Mouse (Mus musculus) MEL (cell line): ENCODE results near the gene Ccdc33. TPM values are rescaled to one million over a fixed set of nuclear protein-coding genes. Genes with fewer than 3 reads are reported as not detected.

Experiments used
- DNase-seq: peaks from one replicate; pipeline ENCODE4 v3.0.0; 2011; ENCODE audit warnings: low read depth, low spot score
- H3K27ac ChIP-seq: 2 replicates; pipeline ENCODE4 v1.5.1; 2012; ENCODE audit warnings: low read depth, mild to moderate bottlenecking, control low read depth, low read length, moderate library complexity; ENCODE audit not compliant: control insufficient read depth
- H3K27me3 ChIP-seq, 2 experiments: fragments of 150-350 bp in 1 of 2; sonication (generic) in 1 of 2; 2 replicates each; pipeline ENCODE4 v1.6.1; 2012; ENCODE audit warnings: low read length in 2 of 2, mild to moderate bottlenecking in 2 of 2, improper control_type of control experiment in 1 of 2, moderate library complexity in 1 of 2; ENCODE audit not compliant: insufficient read depth in 2 of 2, control insufficient read depth in 1 of 2
- H3K36me3 ChIP-seq, 2 experiments: 2 replicates each; pipeline ENCODE4 v1.6.1; 2012 to 2014; ENCODE audit warnings: low read length in 2 of 2, improper control_type of control experiment in 1 of 2, inconsistent platforms in 1 of 2, mild to moderate bottlenecking in 1 of 2; ENCODE audit not compliant: insufficient read depth in 2 of 2, control insufficient read depth in 1 of 2
- H3K4me1 ChIP-seq, 2 experiments: fragments of 150-350 bp in 1 of 2; sonication (generic) in 1 of 2; 2 replicates each; pipeline ENCODE4 v1.6.1; 2012; ENCODE audit warnings: low read length in 2 of 2, improper control_type of control experiment in 1 of 2, mild to moderate bottlenecking in 1 of 2; ENCODE audit not compliant: insufficient read depth in 2 of 2, control insufficient read depth in 1 of 2
- H3K4me3 ChIP-seq, 2 experiments: fragments of 150-350 bp in 1 of 2; sonication (generic) in 1 of 2; 2 replicates each; pipeline ENCODE4 v1.5.1; 2012; ENCODE audit warnings: low read depth in 2 of 2, low read length in 2 of 2, mild to moderate bottlenecking in 2 of 2, moderate library complexity in 2 of 2, control low read depth in 1 of 2, improper control_type of control experiment in 1 of 2; ENCODE audit not compliant: control insufficient read depth in 1 of 2, insufficient read depth in 1 of 2
- H3K79me2 ChIP-seq: 2 replicates; pipeline ENCODE4 v1.6.1; 2012; ENCODE audit warnings: mild to moderate bottlenecking, low read length, moderate library complexity; ENCODE audit not compliant: control insufficient read depth, poor library complexity, insufficient read depth
- H3K9ac ChIP-seq: 2 replicates; pipeline ENCODE4 v1.6.1; 2012; ENCODE audit warnings: low read depth, mild to moderate bottlenecking, control low read depth, low read length, moderate library complexity; ENCODE audit not compliant: control insufficient read depth, poor library complexity, severe bottlenecking
- H3K9me3 ChIP-seq: fragments of 150-350 bp; sonication (generic); replicated peaks from 2 replicates; pipeline ENCODE4 v1.6.1; 2012; ENCODE audit warnings: mild to moderate bottlenecking, low read length, improper control_type of control experiment, moderate library complexity; ENCODE audit not compliant: insufficient read depth
- BHLHE40 ChIP-seq: IDR thresholded peaks from 2 replicates; pipeline ENCODE4 v1.6.1; 2012; ENCODE audit warnings: low read depth, mild to moderate bottlenecking, inconsistent platforms, low read length, improper control_type of control experiment, borderline replicate concordance
- CHD2 ChIP-seq: IDR thresholded peaks from 2 replicates; pipeline ENCODE4 v1.6.1; 2011; ENCODE audit warnings: low read length, improper control_type of control experiment
- CTCF ChIP-seq, 3 experiments: IDR thresholded peaks in 2 of 3; conservative IDR thresholded peaks in 1 of 3; 2 replicates each; pipeline ENCODE4 v1.5.1; 2011 to 2012; ENCODE audit warnings: low read length in 3 of 3, low read depth in 2 of 3, mild to moderate bottlenecking in 2 of 3, improper control_type of control experiment in 1 of 3, inconsistent platforms in 1 of 3, mixed read lengths in 1 of 3, moderate library complexity in 1 of 3; ENCODE audit not compliant: control insufficient read depth in 1 of 3, insufficient read depth in 1 of 3, poor library complexity in 1 of 3, severe bottlenecking in 1 of 3
- E2F4 ChIP-seq: IDR thresholded peaks from 2 replicates; pipeline ENCODE4 v1.6.1; 2011; ENCODE audit warnings: low read depth, low read length, improper control_type of control experiment, borderline replicate concordance
- ETS1 ChIP-seq: IDR thresholded peaks from 2 replicates; pipeline ENCODE4 v1.6.1; 2012; ENCODE audit warnings: low read depth, mild to moderate bottlenecking, inconsistent platforms, low read length, improper control_type of control experiment, moderate library complexity
- GATA1 ChIP-seq: IDR thresholded peaks from 2 replicates; pipeline ENCODE4 v1.6.1; 2011; ENCODE audit warnings: low read depth, low read length, improper control_type of control experiment
- KAT2A ChIP-seq: conservative IDR thresholded peaks from 2 replicates; pipeline ENCODE4 v1.6.1; 2012; ENCODE audit warnings: low read depth, low read length, improper control_type of control experiment, inconsistent platforms
- MAFK ChIP-seq: IDR thresholded peaks from 2 replicates; pipeline ENCODE4 v1.6.1; 2011; ENCODE audit warnings: low read depth, mild to moderate bottlenecking, low read length, improper control_type of control experiment, borderline replicate concordance
- MEF2A ChIP-seq: IDR thresholded peaks from 2 replicates; pipeline ENCODE4 v1.6.1; 2014; ENCODE audit warnings: low read depth, mild to moderate bottlenecking, inconsistent platforms, low read length, improper control_type of control experiment; ENCODE audit not compliant: poor library complexity, insufficient replicate concordance, severe bottlenecking; ENCODE audit errors: extremely low read depth
- MYB ChIP-seq: IDR thresholded peaks from 2 replicates; pipeline ENCODE4 v1.6.1; 2011; ENCODE audit warnings: mild to moderate bottlenecking, low read depth, low read length, improper control_type of control experiment
- MYC ChIP-seq: IDR thresholded peaks from 2 replicates; pipeline ENCODE4 v1.6.1; 2011; ENCODE audit warnings: low read depth, mild to moderate bottlenecking, low read length, improper control_type of control experiment, moderate library complexity
- POLR2AphosphoS2 ChIP-seq: IDR thresholded peaks from 2 replicates; pipeline ENCODE4 v1.6.1; 2011; ENCODE audit warnings: low read length, improper control_type of control experiment
- POLR2AphosphoS5 ChIP-seq: IDR thresholded peaks from 2 replicates; pipeline ENCODE4 v1.6.1; 2012; ENCODE audit warnings: low read depth, borderline replicate concordance, mild to moderate bottlenecking, inconsistent platforms, low read length, moderate library complexity, mixed read lengths
- UBTF ChIP-seq: IDR thresholded peaks from 2 replicates; pipeline ENCODE4 v1.6.1; 2012; ENCODE audit warnings: low read depth, mild to moderate bottlenecking, inconsistent platforms, low read length, improper control_type of control experiment, moderate library complexity, borderline replicate concordance; ENCODE audit not compliant: insufficient read depth
- USF2 ChIP-seq, 2 experiments: IDR thresholded peaks; 2 replicates each; pipeline ENCODE4 v1.6.1; 2011 to 2012; ENCODE audit warnings: improper control_type of control experiment in 2 of 2, low read length in 2 of 2, borderline replicate concordance in 1 of 2, inconsistent platforms in 1 of 2, low read depth in 1 of 2, mild to moderate bottlenecking in 1 of 2; ENCODE audit not compliant: insufficient read depth in 1 of 2
- ZKSCAN1 ChIP-seq: IDR thresholded peaks from 2 replicates; pipeline ENCODE4 v1.6.1; 2012; ENCODE audit warnings: low read depth, mild to moderate bottlenecking, inconsistent platforms, low read length, improper control_type of control experiment, moderate library complexity
- ZNF384 ChIP-seq: IDR thresholded peaks from 2 replicates; pipeline ENCODE4 v1.6.1; 2012; ENCODE audit warnings: low read depth, mild to moderate bottlenecking, inconsistent platforms, low read length, improper control_type of control experiment
- polyA plus RNA-seq, 2 experiments: library from polyadenylated mRNA; stranded (reverse) in 1 of 2; unstranded in 1 of 2; fragments of >175 nt in 1 of 2; fragments of >200 nt in 1 of 2; gene quantifications; 2 replicates each; pipeline versions ENCODE4 v1.2.1 to v1.2.4; 2012; ENCODE audit warnings: low replicate concordance in 2 of 2, low read depth in 1 of 2; ENCODE audit not compliant: insufficient read length in 2 of 2, insufficient read depth in 1 of 2, missing spikeins in 1 of 2
- total RNA-seq: library from RNA; depleted of rRNA; stranded (reverse); fragments of 300-350 nt; gene quantifications from 2 replicates; pipeline ENCODE4 v1.2.3, GENCODE M21; 2012

The Ccdc33 gene
- total and polyA plus RNA-seq, 3 experiments, result not detected

DNA sequence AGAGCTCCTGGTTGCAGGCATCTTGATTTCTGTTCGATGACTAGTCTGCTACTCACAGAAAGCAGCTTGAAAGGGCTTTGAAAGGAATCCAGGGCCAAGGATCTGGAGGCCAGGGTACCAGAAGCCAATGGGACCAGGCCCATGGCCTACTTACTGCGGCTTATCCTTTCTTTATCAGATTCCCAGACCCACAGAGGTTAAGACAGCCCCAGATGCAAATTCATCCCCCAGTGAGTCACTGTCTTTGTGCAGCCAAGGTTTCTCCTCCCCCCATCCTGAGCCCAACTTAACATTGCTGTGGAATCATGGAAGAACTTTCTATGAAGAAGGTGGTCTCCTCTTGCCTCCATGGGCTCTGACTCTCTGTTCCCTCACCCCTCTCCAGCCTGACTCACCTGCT lies 106.1 kb downstream of the Ccdc33 start:
- Histone ChIP-seq H3K27ac (no peak overlapping the region), H3K27me3 (peaks cover 20 to 25% of the 10 kb centered on the region in 2 experiments), H3K4me1 (no peaks in the 10 kb centered on the region), H3K9ac (no peak overlapping the region), H3K4me3 (no peak overlapping the region), H3K79me2 (no peaks in the 10 kb centered on the region), H3K36me3 (no peaks in the 10 kb centered on the region), H3K9me3 (no peaks in the 10 kb centered on the region)
- no peak for DNase-seq
- TF ChIP-seq MYC, result no peak
- TF ChIP-seq CTCF (IDR thresholded peaks at IDR 0.05 in 2 of 3, conservative IDR thresholded peaks at IDR 0.05 in 1 of 3; ENCODE audit: control insufficient read depth in 1 of 3, insufficient read depth in 1 of 3, low read depth in 2 of 3, low read length in 3 of 3, poor library complexity in 1 of 3, severe bottlenecking in 1 of 3), result no peak
- TF ChIP-seq E2F4, result no peak
- TF ChIP-seq ZNF384, result no peak
- TF ChIP-seq BHLHE40, result no peak
- TF ChIP-seq USF2 (IDR thresholded peaks at IDR 0.05; ENCODE audit: borderline replicate concordance in 1 of 2, insufficient read depth in 1 of 2, low read depth in 1 of 2, low read length in 2 of 2), result no peak
- TF ChIP-seq, all 39 proteins: peak for 0

DNA sequence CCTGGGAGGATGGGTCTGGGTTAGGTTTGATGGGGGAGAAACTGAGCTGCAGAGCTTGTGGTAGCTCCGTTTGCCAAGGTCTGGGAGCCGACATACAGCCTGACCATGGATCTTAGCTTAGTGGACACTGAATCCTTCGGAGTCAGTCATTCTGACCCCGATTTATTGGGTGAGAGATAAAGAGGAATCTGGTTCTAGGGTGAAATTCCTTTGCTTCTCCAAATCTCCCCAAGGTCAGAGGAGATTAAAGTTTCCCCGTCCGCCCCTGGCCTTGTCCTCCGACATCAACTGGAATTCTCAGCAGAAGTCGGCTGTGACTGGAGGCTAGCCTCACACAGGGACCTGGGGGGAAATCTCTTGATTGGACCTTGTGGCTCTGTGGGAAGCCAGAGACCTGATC lies 107.1 kb downstream of the Ccdc33 start:
- no peaks in the 10 kb centered on the region for H3K79me2 ChIP-seq
- no peak for TF ChIP-seq MAFK
- no peak for TF ChIP-seq MYB
- no peak for TF ChIP-seq GATA1
- no peak for TF ChIP-seq ETS1
- no peak for TF ChIP-seq CHD2
- TF ChIP-seq BHLHE40, result no peak
- TF ChIP-seq POLR2AphosphoS2, result no peak
- no peak for TF ChIP-seq USF2 (IDR thresholded peaks at IDR 0.05; ENCODE audit: borderline replicate concordance in 1 of 2, insufficient read depth in 1 of 2, low read depth in 1 of 2, low read length in 2 of 2)
- TF ChIP-seq UBTF, result no peak
- TF ChIP-seq ZKSCAN1, result no peak
- no peak for TF ChIP-seq MEF2A
- TF ChIP-seq KAT2A, result no peak
- TF ChIP-seq POLR2AphosphoS5, result no peak
- no peak overlapping the region for H3K27ac ChIP-seq
- H3K4me1 ChIP-seq, result no peaks in the 10 kb centered on the region
- no peaks in the 10 kb centered on the region for H3K9me3 ChIP-seq
- DNase-seq, result no peak
- no peak overlapping the region for H3K4me3 ChIP-seq
- peaks cover 21 to 24% of the 10 kb centered on the region in 2 experiments for H3K27me3 ChIP-seq
- H3K9ac ChIP-seq, result no peak overlapping the region
- H3K36me3 ChIP-seq, result no peaks in the 10 kb centered on the region
